Mouse (Mus musculus) c-Kit-negative CD71-positive TER-119-positive erythroid progenitor cells, embryonic 14.5 days (primary cell): ENCODE measurements around the gene Nrros.

ENCODE experiments used
- DNase-seq: peaks from one replicate; pipeline ENCODE4 v3.0.0-alpha.2; 2013; ENCODE audit warnings: low read depth, low spot score

Nrros gene

DNA sequence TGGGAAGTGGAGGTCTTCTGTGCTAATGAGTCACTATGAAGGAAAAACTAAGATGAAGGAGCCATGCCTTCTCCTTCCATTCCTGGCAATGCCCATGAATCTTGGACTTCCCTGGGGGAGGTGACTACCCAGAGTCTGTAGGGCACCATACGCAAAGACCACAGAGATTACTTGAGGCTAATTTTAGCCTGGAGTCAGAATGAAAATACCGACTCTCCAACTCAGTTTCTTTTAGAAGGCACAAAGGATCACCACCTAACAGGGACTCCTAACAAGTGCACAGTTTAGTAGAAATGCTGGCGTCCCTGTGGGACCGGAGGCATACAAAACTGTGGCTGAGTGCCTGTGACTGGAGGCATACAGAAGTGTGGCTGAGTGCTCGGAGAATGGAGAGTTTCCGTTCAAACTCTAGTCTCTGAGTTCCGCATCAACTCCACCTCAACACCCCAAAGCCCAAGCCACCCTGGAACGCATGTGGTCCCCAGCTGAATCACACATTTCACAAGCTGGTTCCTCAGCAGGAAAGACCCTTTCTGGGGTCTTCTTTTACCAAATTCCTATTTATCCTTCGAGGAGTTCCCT lies 4.6 kb downstream of the Nrros start:
- DNase-seq = no peak

DNA sequence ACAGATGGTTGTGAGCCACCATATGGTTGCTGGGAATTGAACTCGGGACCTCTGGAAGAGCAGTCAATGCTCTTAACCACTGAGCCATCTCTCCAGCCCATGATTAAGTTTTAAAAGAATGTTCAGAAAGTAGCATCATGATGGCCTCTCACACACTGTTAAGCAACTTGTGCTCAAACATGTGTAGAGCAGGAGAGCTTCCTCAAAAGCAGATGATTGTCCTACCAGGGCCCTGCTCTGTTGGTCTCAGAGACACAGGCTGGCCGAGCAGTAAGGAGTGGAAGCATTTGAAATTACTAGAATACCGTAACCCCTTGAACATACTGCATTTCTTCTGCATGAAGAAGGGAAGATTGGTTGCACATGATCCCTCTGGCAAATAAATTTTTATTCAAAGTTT lies 6.4 kb downstream of the Nrros start:
- no peak for DNase-seq

DNA sequence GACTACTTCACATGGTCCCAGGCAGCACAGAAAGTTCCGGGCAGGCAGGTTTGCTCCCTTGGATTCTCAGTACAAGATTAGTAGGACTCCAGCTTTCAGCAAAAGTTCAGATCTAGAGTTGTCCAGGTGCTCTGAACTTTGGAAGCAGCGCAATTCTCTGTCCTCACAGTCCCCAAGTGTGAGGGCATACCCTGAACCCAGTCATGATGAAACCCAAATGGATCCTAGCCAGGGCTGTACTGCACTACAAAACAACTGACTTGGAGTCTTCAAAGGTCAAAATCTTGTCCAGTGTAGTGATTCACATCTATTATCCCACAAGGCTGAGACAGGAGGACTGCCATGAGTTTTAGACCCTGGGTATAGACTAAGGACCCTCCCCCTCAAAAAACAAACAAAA lies 8.0 kb downstream of the Nrros start:
- no peak for DNase-seq

DNA sequence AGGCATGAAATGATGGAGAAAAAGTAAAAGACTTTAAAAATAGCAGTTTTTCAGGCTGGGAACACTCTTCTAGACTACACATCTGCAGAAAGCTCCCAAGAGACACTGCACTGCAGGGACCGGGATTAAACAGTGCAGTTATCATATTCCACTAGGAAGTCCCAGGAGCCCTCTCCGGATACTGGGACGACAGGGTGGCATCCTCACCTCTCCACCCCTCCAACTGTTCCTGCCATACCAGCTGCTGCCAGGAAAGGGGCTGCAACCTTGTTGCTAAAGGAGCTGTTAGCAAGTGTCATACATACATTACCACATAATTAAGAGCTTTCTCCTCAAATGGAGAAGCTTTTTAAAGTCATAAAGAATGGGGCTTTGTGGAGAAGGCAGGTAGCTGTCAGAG lies 8.7 kb downstream of the Nrros start:
- no peak for DNase-seq

DNA sequence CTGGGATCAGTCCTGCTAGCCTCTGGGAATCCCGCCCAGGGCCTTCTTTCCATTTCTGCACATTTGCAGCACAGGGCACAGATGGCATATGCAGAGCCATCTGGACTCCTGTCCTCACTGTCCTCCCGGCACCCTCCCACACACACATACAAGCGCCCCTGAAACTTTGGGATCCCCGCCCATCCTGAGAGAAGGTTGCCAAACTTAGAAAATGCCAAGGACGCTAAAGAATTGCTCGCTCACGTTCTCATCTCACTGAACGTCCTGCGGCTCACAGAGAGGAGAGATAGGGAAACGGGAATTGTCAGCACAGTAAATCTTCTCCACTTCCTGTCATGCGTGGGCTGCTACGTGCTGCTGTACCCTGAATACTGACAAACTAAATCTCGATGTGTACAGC lies 11.0 kb downstream of the Nrros start:
- no peak for DNase-seq

DNA sequence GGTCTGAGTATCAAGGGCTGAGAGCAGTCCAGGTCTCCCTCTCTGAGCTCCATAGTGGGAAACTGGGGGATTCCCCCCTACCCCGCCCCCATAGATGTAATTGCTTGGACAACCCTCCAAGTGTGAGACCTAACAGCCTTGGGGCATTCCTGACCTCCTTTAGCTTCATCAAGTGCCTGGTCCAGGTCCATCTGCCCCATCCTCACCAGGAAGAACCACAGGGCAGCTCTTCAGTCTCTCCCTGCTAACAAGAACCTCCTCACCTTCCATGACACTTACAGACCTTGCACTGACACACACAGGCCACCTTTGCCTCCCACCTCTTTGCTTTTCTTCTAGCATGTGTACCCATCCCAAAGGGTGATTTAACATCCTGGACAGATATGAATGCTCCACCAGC lies 11.4 kb downstream of the Nrros start:
- no peak for DNase-seq

DNA sequence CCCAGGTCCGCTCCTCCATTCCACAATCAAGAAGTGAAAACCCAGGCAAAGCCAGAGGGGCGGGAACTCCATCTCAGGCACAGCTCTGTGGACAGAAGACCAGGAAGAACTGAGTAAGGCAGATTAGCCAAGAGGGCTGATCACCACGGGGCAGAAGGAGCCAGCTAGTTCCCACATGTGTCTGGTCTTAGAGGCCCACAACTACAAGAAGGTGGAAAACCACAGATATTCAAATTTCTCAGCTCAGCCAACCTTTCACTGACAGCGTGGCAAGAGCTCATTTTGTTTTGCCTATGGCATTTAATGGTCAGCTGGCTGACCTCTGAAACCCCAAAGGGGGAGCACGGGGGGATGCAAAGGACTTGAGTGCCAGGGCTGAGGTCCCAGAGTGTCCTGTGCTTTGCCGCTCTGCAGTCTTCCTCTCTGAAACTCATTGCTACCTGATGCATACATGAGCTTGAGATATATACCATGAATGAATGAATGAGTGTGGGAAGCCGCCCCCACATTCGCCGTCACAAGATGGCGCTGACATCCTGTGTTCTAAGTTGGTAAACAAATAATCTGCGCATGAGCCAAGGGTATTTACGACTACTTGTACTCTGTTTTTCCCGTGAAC lies 17.7 kb downstream of the Nrros start:
- no peak for DNase-seq

DNA sequence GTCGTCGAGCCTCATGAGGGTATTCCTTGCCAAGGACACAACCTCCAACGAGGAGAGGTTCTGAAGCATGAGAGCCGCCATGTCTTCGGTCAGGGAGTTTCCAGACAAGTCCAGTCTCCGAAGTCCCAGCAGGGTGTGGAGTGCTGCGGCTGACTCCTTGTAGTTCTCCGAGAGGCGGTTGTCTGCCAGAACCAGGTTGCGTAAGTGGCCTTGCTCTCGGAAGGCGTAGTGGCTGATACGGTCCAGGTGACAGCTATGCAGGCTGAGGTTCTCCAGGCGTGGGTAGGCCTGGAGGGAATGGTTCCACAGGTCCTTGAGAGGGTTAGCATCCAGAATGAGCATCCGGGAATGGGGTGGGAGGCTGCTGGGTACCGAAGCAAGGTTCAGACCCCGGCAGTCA lies 20.8 kb downstream of the Nrros start:
- DNase-seq = no peak

DNA sequence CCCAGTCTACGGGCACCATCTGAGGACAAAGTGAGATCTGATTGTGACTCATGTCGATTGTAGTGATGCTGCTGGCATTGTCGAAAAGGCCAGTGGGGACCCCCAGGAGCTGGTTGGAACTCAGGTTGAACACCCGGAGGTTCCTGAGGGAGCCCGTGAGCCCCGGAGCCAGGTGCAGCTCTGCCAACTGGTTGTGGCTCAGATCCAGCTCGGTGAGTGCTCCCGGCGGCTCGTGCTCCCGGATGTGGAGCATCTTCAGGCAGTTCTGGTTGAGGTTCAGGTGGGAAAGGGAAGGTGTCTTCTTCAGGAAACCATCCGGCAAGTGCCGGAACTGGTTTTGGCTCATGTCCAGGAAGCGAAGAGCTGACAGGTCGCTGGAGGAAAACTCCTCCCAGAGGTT lies 21.6 kb downstream of the Nrros start:
- no peak for DNase-seq

DNA sequence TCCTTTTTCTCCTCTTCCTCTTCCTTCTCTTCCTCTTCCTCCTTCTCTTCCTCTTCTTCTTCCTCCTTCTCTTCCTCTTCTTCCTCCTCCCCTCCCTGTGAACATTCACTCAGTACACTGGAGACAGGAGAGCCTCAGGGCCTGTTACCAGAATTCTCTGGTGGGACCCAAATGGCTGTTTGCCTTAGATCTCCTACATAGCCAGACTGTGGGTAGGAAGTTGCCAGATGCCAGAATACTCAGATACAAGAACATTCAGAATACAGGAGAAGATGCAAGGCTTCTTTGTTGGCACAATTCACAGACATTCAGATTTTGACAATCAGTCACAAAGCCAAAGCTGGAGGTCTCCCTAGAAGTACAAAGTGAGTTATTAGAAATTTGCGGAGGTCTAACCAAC lies 26.4 kb downstream of the Nrros start:
- DNase-seq = no peak

DNA sequence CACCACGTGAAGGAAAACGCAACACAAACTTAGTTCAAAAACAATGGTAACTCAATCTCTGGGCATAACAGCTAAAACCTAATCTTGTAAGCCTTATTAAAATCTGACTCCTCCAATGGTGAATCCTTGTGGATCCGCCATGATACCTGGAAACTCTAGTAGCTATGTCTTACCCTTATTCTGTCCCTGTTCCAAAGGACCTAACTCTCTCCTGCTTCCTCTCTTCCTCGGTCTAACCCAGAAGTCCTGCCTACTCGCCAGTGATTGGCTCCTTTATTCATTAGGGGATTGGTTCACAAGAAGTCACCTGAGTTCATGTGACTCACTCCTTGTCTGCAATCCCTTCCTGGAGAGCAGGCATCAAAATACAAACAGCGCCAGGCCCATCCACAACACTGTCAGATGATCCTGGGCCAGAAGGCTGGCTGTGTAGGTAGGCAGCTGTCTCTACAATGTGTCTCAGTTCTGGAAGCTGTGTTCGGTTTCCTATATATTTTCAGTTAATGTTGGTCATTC lies 29.5 kb downstream of the Nrros start:
- no peak for DNase-seq

DNA sequence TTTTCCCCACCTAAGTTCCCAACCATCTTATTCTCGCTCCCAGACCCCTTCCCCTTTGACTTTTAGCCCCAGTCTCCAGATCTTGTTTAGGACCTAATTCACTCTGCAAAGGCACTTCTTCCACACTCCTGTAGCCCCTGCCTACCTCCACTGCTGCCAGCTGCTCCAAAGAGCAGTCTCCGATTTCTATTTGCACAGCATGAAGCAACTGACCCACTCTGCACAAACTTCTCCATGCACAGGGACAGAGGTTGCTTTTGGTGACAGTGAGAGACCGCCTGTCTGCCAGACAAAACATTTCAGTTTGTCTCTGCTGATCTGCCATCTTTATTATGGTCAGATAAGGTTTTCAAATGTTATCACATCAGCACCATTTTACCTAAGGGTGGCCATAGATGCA lies 32.2 kb downstream of the Nrros start:
- DNase-seq = no peak

DNA sequence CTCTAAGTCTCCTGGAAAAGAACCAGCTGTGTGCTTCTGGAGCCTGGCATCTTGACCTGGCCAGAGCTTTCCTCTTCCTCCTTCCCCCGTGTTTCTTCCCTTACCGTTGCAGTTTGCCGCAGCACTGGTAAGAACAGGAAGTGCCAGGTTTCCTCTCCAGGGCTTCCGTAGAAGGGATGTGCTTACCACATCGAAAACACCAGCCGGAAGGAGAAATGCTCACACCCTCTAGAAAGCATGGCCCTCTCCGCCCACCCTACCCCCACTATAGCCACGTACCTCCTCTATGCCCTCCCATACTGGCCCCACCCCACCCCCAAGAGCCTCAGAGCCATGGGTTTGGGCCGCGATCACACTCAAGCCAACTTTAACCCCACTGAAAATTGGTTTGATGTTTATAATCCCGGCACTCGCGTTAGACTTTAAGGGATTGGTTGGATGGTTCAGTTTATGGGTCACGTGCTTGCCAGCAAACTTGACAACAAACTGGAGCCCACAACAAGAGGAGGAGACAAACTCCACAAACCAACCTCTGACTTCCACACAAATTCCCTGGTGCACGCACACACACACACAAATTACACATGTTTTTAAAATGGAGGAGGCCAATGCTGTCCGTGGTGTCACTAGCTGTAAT lies 35.1 kb downstream of the Nrros start:
- DNase-seq = no peak

DNA sequence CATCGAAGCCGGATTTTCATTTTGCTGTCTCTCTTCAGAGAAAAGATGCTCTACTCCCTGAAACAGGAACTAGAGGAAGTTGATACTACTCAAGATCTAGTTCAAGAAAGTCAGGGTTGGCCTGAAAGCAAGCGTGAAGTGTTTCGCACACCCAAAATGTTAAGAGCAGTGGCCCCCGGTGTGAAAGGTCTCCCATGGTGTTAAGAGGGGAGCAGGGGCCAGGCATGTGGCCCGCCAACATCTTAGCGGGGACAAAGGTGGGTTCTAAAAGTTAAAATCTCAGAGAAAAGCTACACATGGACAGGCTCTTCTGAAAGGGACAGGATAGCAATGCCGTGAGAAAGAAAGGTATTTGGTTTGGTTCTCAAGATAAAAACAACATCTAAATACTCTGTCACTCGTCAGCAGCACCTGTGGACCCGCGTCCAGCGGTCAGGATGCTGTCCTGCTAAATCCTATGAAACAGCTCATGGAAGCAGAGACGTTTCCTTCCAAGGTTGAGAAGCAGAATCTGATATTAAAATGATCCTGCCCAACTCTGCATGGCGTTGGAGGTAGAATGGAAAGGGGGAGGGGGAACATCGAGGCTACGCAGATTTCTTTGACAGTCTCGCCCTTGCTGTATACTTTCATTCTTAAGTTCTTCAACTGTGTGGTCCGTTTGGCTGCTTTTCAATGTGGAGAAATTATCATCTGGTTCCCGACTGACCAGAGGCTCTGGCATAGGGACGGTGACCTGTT lies 35.8 kb downstream of the Nrros start:
- DNase-seq = no peak

DNA sequence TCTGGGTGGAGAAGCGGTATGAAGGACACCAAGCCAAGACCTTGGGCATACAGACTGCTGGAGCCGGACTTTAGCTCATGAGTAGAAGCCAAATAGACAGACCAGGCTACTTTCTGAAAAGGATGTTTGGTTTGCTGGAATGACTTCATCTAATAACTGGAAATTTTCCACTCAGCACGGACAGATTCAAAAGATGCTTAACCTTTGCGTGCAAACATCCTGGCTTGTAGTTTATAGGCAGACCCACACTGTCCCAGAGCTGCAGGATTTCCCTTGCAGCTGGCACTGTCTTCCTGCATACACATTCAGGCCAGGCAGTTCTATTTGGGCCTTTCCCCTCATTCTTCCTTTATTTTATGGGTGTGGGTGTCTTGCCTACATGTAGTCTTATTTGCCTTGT lies 38.3 kb downstream of the Nrros start:
- DNase-seq = no peak

DNA sequence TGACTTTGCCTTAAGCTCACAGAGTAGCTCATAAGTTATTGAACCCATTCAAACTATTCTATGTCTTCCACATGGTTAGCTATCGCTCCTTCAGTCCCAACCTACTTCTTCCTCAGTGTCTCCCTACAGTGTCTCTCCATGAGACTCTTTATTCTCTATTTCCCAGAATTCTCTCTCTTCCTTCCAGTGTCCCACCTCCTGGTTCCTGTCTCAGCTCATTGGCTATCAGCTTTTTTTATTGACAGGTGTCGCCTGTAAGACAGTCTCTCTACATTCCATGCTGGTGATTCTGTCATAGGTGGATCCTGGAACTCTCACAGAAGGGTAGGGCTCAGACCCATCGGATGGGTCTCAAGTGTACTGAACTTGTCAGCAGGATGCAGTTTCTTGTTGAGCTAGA lies 40.0 kb downstream of the Nrros start:
- no peak for DNase-seq

DNA sequence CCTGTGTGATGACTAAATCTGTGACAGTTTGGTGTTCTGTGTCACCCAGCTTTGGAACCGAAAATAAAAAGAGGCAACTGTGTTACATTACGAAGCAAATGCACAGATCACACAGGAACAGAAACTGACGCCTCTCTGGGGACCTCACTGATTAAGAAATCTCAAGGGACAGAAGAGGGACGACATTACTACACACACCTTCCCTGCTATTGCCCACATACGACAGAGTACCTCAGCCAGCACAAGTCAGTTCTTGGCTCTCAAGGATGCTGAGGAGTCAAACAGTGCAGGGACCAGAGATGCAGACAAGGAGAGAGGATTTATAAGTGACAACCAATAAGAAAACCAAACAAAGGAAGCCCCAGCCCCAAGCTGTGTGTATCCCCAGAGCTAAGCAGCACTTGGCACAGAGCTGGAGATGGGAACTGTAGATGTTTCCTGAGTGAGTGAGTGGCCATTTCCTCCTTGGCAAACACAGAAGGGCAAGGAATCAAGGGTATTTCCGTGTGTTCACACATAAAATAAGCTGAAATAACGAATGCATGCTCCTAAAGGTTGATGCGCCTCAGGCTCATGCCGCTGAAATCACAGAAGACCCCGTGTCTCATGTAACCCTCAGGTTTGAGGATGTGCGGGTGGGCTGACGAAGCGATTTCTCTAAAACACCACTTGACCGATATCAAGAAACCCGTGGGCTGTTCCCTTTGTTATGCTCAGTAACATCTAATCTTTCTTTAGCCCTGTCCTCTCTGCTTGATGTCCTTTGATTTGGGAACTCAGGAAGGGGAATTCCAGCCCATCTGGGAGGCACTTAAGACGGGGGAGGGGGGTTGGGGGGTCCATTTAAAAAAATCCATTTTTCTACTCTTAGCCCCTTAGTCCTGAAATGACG lies 40.7 kb downstream of the Nrros start:
- no peak for DNase-seq

DNA sequence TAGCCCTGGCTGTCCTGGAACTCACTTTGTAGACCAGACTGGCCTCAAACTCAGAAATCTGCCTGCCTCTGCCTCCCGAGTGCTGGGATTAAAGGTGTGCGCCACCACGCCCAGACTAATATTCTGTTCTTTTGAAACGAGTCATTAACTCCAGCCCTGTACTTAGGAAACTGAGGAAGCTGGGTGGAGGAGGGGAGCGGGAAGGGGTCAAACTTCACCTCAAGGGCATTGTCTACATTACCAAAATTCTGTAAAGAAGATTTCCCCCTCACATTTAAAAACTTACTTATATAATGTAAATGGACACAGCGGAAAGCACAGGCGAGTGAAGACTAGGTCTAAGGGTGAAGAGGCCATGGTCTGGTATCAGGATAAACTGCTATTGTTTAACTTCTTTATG lies 41.4 kb downstream of the Nrros start:
- DNase-seq = no peak

DNA sequence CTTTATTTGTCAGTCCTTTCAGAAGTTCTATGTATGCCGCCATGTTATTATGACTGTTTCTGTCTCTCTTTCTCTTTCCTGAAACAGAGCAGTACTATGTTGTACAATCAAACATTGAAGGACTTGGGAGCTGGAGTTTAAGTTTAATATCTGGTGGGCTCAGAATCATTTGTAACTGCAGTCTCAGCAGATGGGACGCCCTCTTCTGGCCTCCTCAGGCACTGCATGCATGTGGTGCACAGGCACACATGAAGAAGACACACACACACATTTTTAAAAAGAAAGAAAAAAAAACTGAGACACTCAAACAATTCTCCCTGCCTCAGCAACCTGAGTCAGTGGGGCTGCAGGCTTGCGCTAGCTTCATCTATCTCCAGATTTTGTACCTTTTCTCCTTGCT lies 44.9 kb downstream of the Nrros start:
- no peak for DNase-seq

DNA sequence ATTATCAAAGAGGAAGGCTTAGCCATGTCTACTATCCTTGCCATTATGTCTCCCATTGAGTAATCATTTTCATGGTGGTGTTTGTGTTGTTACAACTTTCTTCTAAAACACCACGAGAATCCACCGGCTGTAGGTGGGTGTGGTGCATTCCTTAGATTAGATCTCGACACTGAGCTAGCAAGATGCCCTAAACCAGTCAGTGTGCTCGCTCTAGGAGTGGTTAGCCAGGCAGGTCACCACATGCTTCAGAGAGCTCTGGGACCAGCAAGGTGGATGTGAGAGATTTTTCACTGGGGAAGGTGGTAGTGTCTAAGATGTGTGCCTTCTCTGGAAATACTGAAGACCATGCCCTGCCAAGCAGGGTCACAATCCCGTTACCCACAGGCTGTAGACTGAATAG lies 49.2 kb downstream of the Nrros start:
- DNase-seq = no peak

DNA sequence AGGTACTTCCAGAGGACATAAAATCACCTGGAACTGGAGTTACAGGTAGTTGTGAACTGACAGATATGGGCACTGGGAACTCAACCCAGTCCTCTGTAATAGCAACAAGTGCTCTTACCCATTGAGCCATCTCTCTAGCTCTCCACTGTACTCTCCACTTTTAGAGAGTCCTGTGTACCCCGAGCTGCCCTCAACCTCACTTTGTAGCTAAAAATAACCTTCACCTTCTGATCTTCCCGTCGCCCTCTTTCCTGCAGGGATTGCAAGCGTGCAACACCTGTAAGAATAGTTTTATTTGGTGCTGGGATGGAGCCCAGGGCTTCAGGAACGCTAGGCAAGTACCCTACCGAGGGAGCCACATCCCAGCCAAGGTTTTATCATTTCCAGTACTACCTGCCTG lies 49.6 kb downstream of the Nrros start:
- DNase-seq = no peak
